Mouse (Mus musculus) CH12.LX (cell line): Measurements from ENCODE around the gene Zfp276.

Experiments
- BHLHE40 ChIP-seq: IDR thresholded peaks from 2 replicates; pipeline ENCODE4 v1.6.1; 2011; ENCODE audit warnings: mild to moderate bottlenecking, low read depth, low read length, improper control_type of control experiment
- CTCF ChIP-seq, 2 experiments: IDR thresholded peaks in 1 of 2; conservative IDR thresholded peaks in 1 of 2; 2 replicates each; pipeline ENCODE4 v1.5.1; 2011 to 2012; ENCODE audit warnings: low read depth in 2 of 2, low read length in 2 of 2, improper control_type of control experiment in 1 of 2, inconsistent platforms in 1 of 2, mild to moderate bottlenecking in 1 of 2, moderate library complexity in 1 of 2
- EP300 ChIP-seq: IDR thresholded peaks from 2 replicates; pipeline ENCODE4 v1.6.1; 2011; ENCODE audit warnings: low read length, improper control_type of control experiment
- JUN ChIP-seq: IDR thresholded peaks from 2 replicates; pipeline ENCODE4 v1.6.1; 2011; ENCODE audit warnings: low read depth, mild to moderate bottlenecking, low read length, improper control_type of control experiment, moderate library complexity; ENCODE audit not compliant: insufficient read depth
- MAX ChIP-seq: IDR thresholded peaks from 2 replicates; pipeline ENCODE4 v1.6.1; 2011; ENCODE audit warnings: low read length, improper control_type of control experiment
- MAZ ChIP-seq: IDR thresholded peaks from 2 replicates; pipeline ENCODE4 v1.6.1; 2012; ENCODE audit warnings: low read depth, mild to moderate bottlenecking, inconsistent platforms, low read length, improper control_type of control experiment, moderate library complexity
- POLR2A ChIP-seq: IDR thresholded peaks from 2 replicates; pipeline ENCODE4 v1.6.1; 2011; ENCODE audit warnings: low read depth, mild to moderate bottlenecking, improper control_type of control experiment, low read length
- USF1 ChIP-seq: IDR thresholded peaks from 2 replicates; pipeline ENCODE4 v1.6.1; 2014; ENCODE audit warnings: low read depth, mild to moderate bottlenecking, inconsistent platforms, low read length, improper control_type of control experiment
- ZC3H11A ChIP-seq: IDR thresholded peaks from 2 replicates; pipeline ENCODE4 v1.6.1; 2012; ENCODE audit warnings: low read depth, mild to moderate bottlenecking, inconsistent platforms, low read length, improper control_type of control experiment
- ZMIZ1 ChIP-seq: IDR thresholded peaks from 2 replicates; pipeline ENCODE4 v1.6.1; 2012; ENCODE audit warnings: low read depth, mild to moderate bottlenecking, inconsistent platforms, low read length, improper control_type of control experiment
- ZNF384 ChIP-seq: IDR thresholded peaks from 2 replicates; pipeline ENCODE4 v1.6.1; 2012; ENCODE audit warnings: low read depth, low read length, improper control_type of control experiment, inconsistent platforms

- TF ChIP-seq MAX (peak; percentile 14; the same call in 1 of the 2 replicates), CTCF (conservative IDR thresholded peaks at IDR 0.05 in 1 of 2, IDR thresholded peaks at IDR 0.05 in 1 of 2; ENCODE audit: low read depth in 2 of 2, low read length in 2 of 2) (no peak), ZMIZ1 (0 out of 2 replicates have a peak, but pooled peaks have one; percentile 26), MAZ (no peak), JUN (no peak), USF1 (no peak), POLR2A (peak; percentile 63), ZC3H11A (no peak), BHLHE40 (no peak), ZNF384 (no peak), EP300 (no peak)
Observed at GRCm38 (mm10) chr8:123253451-123254098, 420 bp upstream of the Zfp276 start.
